10 mouse cellular contexts compared by ENCODE assay signal in genomic region chr1:194878440-194878839, GRCm38 (mm10).
A peak's percentile ranks its signal among the peaks of the same experiment; 100 is the strongest.
DNase-seq lines count a peak whose midpoint lies in the region; ATAC-seq and TF ChIP-seq lines count a peak whose summit lies in the region.
"Had no signal": no experiment of that assay in that cellular context is flagged by ENCODE, and none has a peak within 500 bp of the region (broad histone marks: within the 10 kb centered on the region; RNA-seq: fewer than 3 reads in every experiment).

No protein-coding gene starts in this region.

- DNase-seq in Muller cell, postnatal 12 days (ENCODE audit: inconsistent ontology term): peak; percentile 85
- DNase-seq in cerebellum, postnatal 10 days: peak; percentile 38 to 49
- peak; percentile 44 to 49 for DNase-seq in kidney, postnatal 25 days
- DNase-seq in urinary bladder, postnatal 4 days (ENCODE audit: low spot score in 2 of 2): no peak

- no peak overlapping the region for H3K9ac ChIP-seq in intestine, postnatal 0 days (ENCODE audit: low read depth, low read length)
- H3K9ac ChIP-seq in intestine, embryonic 16.5 days (ENCODE audit: low read depth, low read length): no peak overlapping the region
- no peak overlapping the region for H3K9ac ChIP-seq in forebrain, embryonic 16.5 days (replicated peaks; ENCODE audit: low read depth, low read length)
- H3K9ac ChIP-seq: hindbrain, embryonic 15.5 days; liver, embryonic 12.5 days had no signal

- peak; percentile 56 for ATAC-seq in intestine, postnatal 0 days
- no peak for ATAC-seq in intestine, embryonic 16.5 days
- no peak for ATAC-seq in megakaryocyte-erythroid progenitor cell, adult 5-6 weeks (replicated peaks; ENCODE audit: low FRiP score, low TSS enrichment, poor library complexity, severe bottlenecking)
- ATAC-seq in forebrain, embryonic 16.5 days: no peak

- WGBS in intestine, postnatal 0 days: 50% methylated on average over 2 of the region's 2 CpGs
- 62% methylated on average over 2 of the region's 2 CpGs for WGBS in intestine, embryonic 16.5 days
- WGBS in forebrain, embryonic 16.5 days: 57% methylated on average over 2 of the region's 2 CpGs

- no peak for TF ChIP-seq CTCF in intestine, postnatal 0 days (IDR thresholded peaks at IDR 0.05; ENCODE audit: low read depth)

- H3K27ac ChIP-seq in intestine, postnatal 0 days (ENCODE audit: low read depth, low read length): no peak overlapping the region
- H3K27ac ChIP-seq in intestine, embryonic 16.5 days (ENCODE audit: low read length): no peak overlapping the region
- no peak overlapping the region for H3K27ac ChIP-seq in forebrain, embryonic 16.5 days (ENCODE audit: low read length)
- H3K27ac ChIP-seq: hindbrain, embryonic 15.5 days; liver, embryonic 12.5 days had no signal

- no peaks in the 10 kb centered on the region for H3K27me3 ChIP-seq in intestine, postnatal 0 days (replicated peaks; ENCODE audit: control insufficient read depth, insufficient read depth, low read length)
- no peaks in the 10 kb centered on the region for H3K27me3 ChIP-seq in intestine, embryonic 16.5 days (replicated peaks; ENCODE audit: control insufficient read depth, insufficient read depth, low read length)
- H3K27me3 ChIP-seq in forebrain, embryonic 16.5 days (replicated peaks; ENCODE audit: control insufficient read depth, insufficient read depth, low read length): no peaks in the 10 kb centered on the region
- H3K27me3 ChIP-seq: hindbrain, embryonic 15.5 days; liver, embryonic 12.5 days had no signal

- H3K4me3 ChIP-seq in intestine, postnatal 0 days (ENCODE audit: low read depth, low read length): no peak overlapping the region
- no peak overlapping the region for H3K4me3 ChIP-seq in intestine, embryonic 16.5 days (ENCODE audit: low read length)
- no peak overlapping the region for H3K4me3 ChIP-seq in forebrain, embryonic 16.5 days (replicated peaks; ENCODE audit: low read length)
- H3K4me3 ChIP-seq: hindbrain, embryonic 15.5 days; liver, embryonic 12.5 days had no signal

- H3K4me1 ChIP-seq in intestine, postnatal 0 days (replicated peaks; ENCODE audit: control insufficient read depth, insufficient read depth, low read length): no peaks in the 10 kb centered on the region
- H3K4me1 ChIP-seq in intestine, embryonic 16.5 days (ENCODE audit: control insufficient read depth, insufficient read depth, low read length): peaks cover 4% of the 10 kb centered on the region; the same call in 1 of the 2 replicates
- H3K4me1 ChIP-seq in forebrain, embryonic 16.5 days (replicated peaks; ENCODE audit: control insufficient read depth, insufficient read depth, low read length): peaks cover 7% of the 10 kb centered on the region
- H3K4me1 ChIP-seq: hindbrain, embryonic 15.5 days had no signal

- H3K4me2 ChIP-seq in intestine, postnatal 0 days (replicated peaks; ENCODE audit: low read depth): no peak overlapping the region
- no peak overlapping the region for H3K4me2 ChIP-seq in intestine, embryonic 16.5 days (ENCODE audit: low read depth, low read length)
- no peak overlapping the region for H3K4me2 ChIP-seq in forebrain, embryonic 16.5 days (ENCODE audit: low read length)
- H3K4me2 ChIP-seq: hindbrain, embryonic 15.5 days; liver, embryonic 12.5 days had no signal

- H3K9me3 ChIP-seq in intestine, postnatal 0 days (ENCODE audit: control insufficient read depth): no peaks in the 10 kb centered on the region
- no peaks in the 10 kb centered on the region for H3K9me3 ChIP-seq in intestine, embryonic 16.5 days (ENCODE audit: control insufficient read depth, low read length)
- H3K9me3 ChIP-seq in forebrain, embryonic 16.5 days (ENCODE audit: control insufficient read depth, low read length): no peaks in the 10 kb centered on the region
- H3K9me3 ChIP-seq: hindbrain, embryonic 15.5 days; liver, embryonic 12.5 days had no signal

- H3K36me3 ChIP-seq in intestine, postnatal 0 days (ENCODE audit: control insufficient read depth, insufficient read depth): no peaks in the 10 kb centered on the region
- no peaks in the 10 kb centered on the region for H3K36me3 ChIP-seq in intestine, embryonic 16.5 days (ENCODE audit: control insufficient read depth, insufficient read depth, low read length)
- no peaks in the 10 kb centered on the region for H3K36me3 ChIP-seq in forebrain, embryonic 16.5 days (ENCODE audit: control insufficient read depth, insufficient read depth)
- H3K36me3 ChIP-seq: hindbrain, embryonic 15.5 days; liver, embryonic 12.5 days had no signal

Comparison
In these comparisons a context has a peak if more than half of its experiments do, and no peak if none do; other contexts are left out.
1. DNase-seq: peak in Muller cell, postnatal 12 days (single experiment), cerebellum, postnatal 10 days (2 of 2) and kidney, postnatal 25 days (2 of 2); none in urinary bladder, postnatal 4 days (0 of 2).